Mouse (Mus musculus) forebrain, embryonic 15.5 days (tissue): ENCODE measurements around the gene Olfr1326-ps1. TPM values are rescaled to one million over a fixed set of nuclear protein-coding genes. Genes with fewer than 3 reads are reported as not detected.

Experiments used
- ATAC-seq: fragments of 200-750 bp; cut with Nextera tagmentation; replicated peaks from 2 replicates; pipeline ENCODE4 v1.8.0; 2017; ENCODE audit warnings: mild to moderate bottlenecking, moderate TSS enrichment, moderate library complexity
- H3K27ac ChIP-seq: fragments of 300-500 bp; sonication (generic); replicated peaks from 2 replicates; pipeline ENCODE4 v1.5.1; 2015; ENCODE audit warnings: mild to moderate bottlenecking, inconsistent platforms
- H3K27me3 ChIP-seq: fragments of 300-500 bp; sonication (generic); 2 replicates; pipeline ENCODE4 v1.6.1; 2015; ENCODE audit warnings: inconsistent platforms
- H3K36me3 ChIP-seq: fragments of 300-500 bp; sonication (generic); 2 replicates; pipeline ENCODE4 v1.6.1; 2015; ENCODE audit warnings: mild to moderate bottlenecking, inconsistent platforms
- H3K4me1 ChIP-seq: fragments of 300-500 bp; sonication (generic); 2 replicates; pipeline ENCODE4 v1.6.1; 2015; ENCODE audit warnings: inconsistent platforms
- H3K4me2 ChIP-seq: fragments of 300-500 bp; sonication (generic); replicated peaks from 2 replicates; pipeline ENCODE4 v1.6.1; 2015; ENCODE audit warnings: mild to moderate bottlenecking, inconsistent platforms
- H3K4me3 ChIP-seq: fragments of 300-500 bp; sonication (generic); 2 replicates; pipeline ENCODE4 v1.5.1; 2015; ENCODE audit warnings: mild to moderate bottlenecking, inconsistent platforms
- H3K9ac ChIP-seq: fragments of 300-500 bp; sonication (generic); replicated peaks from 2 replicates; pipeline ENCODE4 v1.6.1; 2015; ENCODE audit warnings: mild to moderate bottlenecking, inconsistent platforms
- H3K9me3 ChIP-seq: fragments of 300-500 bp; sonication (generic); 2 replicates; pipeline ENCODE4 v1.6.1; 2016; ENCODE audit warnings: inconsistent platforms
- WGBS: fragments of 180-500 bp; shearing (Covaris S2); methylation state at CpG from one replicate; pipeline ENCODE4 v1.1.7; 2015; ENCODE audit warnings: mixed read lengths; 5-methylcytosine and 5-hydroxymethylcytosine counted together
- polyA plus RNA-seq: library from polyadenylated mRNA; unstranded; fragments of >200 nt; fragmentation: Nextera tagmentation; extraction: Ambion mirVana; gene quantifications from 2 replicates; pipeline ENCODE4 v1.2.1, GENCODE M21; 2015

Olfr1326-ps1 gene
- not detected in 2 replicates for polyA plus RNA-seq

DNA sequence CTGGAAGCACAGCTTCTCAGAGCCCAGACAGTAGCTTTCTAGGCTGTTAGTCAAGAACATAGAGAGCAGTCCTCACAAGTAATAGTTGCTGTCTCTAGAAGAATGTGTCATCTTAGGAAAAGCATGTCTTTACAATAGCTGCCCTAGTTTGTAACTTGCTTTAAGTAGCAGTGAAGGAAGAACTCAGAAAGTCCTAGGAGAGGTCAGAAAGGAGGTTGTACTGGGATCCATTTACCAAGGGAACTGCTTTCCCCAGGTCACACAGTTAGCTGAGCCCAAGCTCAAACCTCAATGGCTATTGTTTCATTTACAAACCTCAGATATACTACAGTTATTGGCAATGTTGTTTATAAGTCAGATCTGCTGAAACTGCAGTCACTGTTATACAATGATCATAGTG, at the start of gene Olfr1326-ps1:
Olfr1326-ps1 (minus strand) TSS at position 101 of the 400 bp plus-strand sequence.
- no peaks in the 10 kb centered on the region for H3K36me3 ChIP-seq
- no peaks in the 10 kb centered on the region for H3K27me3 ChIP-seq
- no peaks in the 10 kb centered on the region for H3K4me1 ChIP-seq
- no peak for ATAC-seq
- no peak within 1 kb of the TSS for H3K9ac ChIP-seq
- H3K27ac ChIP-seq, result no peak within 1 kb of the TSS
- no peak within 1 kb of the TSS for H3K4me2 ChIP-seq
- no peak within 1 kb of the TSS for H3K4me3 ChIP-seq
- no peaks in the 10 kb centered on the region for H3K9me3 ChIP-seq

- Histone ChIP-seq H3K9ac (no peak within 1 kb of the TSS), H3K4me2 (no peak within 1 kb of the TSS), H3K4me3 (no peak within 1 kb of the TSS), H3K4me1 (no peaks in the 10 kb centered on the region), H3K36me3 (no peaks in the 10 kb centered on the region), H3K9me3 (no peaks in the 10 kb centered on the region), H3K27me3 (no peaks in the 10 kb centered on the region), H3K27ac (no peak within 1 kb of the TSS)
- 91% methylated on average over 2 of the region's 2 CpGs for WGBS
- no peak for ATAC-seq
These were observed 17.7 kb upstream of the Olfr1326-ps1 start, which contains the start of gene Olfr1325 for GRCm38 (mm10) chrX:74592379-74592778. Gene Olfr1325, plus strand, starts transcription at chrX:74592679.

Other genes with a start within 250 kb of the Olfr1326-ps1 start
- 63.0 and 68.8 TPM in 2 replicates for gene Plxna3, start 245.8 kb downstream of the Olfr1326-ps1 start, polyA plus RNA-seq
- gene Lage3, start 221.3 kb downstream of the Olfr1326-ps1 start, polyA plus RNA-seq, result 82.9 and 87.9 TPM in 2 replicates
- 68.4 and 69.0 TPM in 2 replicates for gene Ubl4a, start 201.7 kb downstream of the Olfr1326-ps1 start, polyA plus RNA-seq
- 6.9 and 7.0 TPM in 2 replicates for gene Slc10a3, start 201.5 kb downstream of the Olfr1326-ps1 start, polyA plus RNA-seq
- 36.3 and 40.1 TPM in 2 replicates for gene Fam3a, start 181.6 kb downstream of the Olfr1326-ps1 start, polyA plus RNA-seq
- 18.1 and 19.7 TPM in 2 replicates for gene Ikbkg, start 181.6 kb downstream of the Olfr1326-ps1 start, polyA plus RNA-seq
- 61.0 and 63.2 TPM in 2 replicates for gene G6pdx, start 145.7 kb downstream of the Olfr1326-ps1 start, polyA plus RNA-seq
- gene Gm6880, start 93.5 kb downstream of the Olfr1326-ps1 start, polyA plus RNA-seq, result not detected in 2 replicates
- gene Olfr1325, start 17.8 kb upstream of the Olfr1326-ps1 start, polyA plus RNA-seq, result not detected in 2 replicates
- 0.22 and 0.29 TPM in 2 replicates for gene Gm5640, start 70.7 kb upstream of the Olfr1326-ps1 start, polyA plus RNA-seq
- gene Gm6890, start 166.0 kb upstream of the Olfr1326-ps1 start, polyA plus RNA-seq, result not detected in 2 replicates